Mouse (Mus musculus): ENCODE measurements around the gene Efcab8.
"Not testable (repeated sequence)": the region's sequence is repeated elsewhere in the genome, so short reads cannot be mapped to it uniquely, and the experiment has no call there.

Gene Efcab8

GRCm38 (mm10) chr2:153779394-153779981 lies at the start of gene Efcab8:
Gene Efcab8 (plus strand): TSS chr2:153779931.
- no peak for DNase-seq

DNA sequence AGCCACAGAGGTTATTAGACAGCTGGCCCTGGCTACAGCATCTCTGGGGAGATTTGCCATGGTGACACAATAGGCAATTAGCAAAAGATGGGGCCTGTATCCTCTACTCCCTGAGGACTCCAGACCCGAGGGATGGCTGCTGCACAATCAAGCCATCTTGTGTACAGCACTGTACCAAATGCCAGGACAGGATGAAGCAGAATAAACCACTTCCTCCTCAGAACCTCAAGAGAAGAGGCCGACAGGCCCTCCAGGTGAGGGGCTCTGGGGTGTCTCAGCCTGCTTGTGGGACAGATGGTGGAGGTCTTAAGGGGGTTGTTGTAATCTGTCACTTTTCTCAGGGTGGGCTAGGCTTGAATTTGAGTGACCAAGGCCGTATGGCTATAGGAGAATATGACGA lies 45.7 kb upstream of the Efcab8 start:
- DNase-seq: no peak

- peak; percentile 100 for DNase-seq
Observed at GRCm38 (mm10) chr2:153740500-153741436, 39.0 kb upstream of the Efcab8 start, which contains the start of gene Mapre1. Gene Mapre1 (plus strand): TSS chr2:153741274.

GRCm38 (mm10) chr2:153741437-153742065 lies 38.2 kb upstream of the Efcab8 start:
- DNase-seq: no peak

GRCm38 (mm10) chr2:153747994-153748393 lies 31.7 kb upstream of the Efcab8 start:
- no peak for DNase-seq

DNA sequence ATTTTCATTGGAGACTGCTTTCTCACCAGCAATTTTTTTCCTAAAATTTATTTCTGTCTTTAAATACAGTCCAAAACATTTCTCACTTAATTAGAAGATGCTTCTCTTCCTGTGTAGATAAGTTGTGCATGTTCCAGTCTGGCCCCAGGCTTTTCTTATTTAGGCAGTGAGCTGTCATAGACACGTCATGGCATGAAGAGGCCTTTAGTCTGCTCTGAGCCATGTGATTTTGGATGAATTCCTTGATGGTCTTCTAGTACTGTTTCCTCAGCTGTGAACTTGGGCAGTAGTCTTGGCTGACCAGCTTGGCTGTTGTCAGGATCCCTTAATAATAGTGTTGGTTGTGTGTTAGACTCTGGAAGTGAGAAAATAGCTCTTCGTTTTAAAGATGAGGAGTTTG lies 29.4 kb upstream of the Efcab8 start:
- no peak for DNase-seq

DNA sequence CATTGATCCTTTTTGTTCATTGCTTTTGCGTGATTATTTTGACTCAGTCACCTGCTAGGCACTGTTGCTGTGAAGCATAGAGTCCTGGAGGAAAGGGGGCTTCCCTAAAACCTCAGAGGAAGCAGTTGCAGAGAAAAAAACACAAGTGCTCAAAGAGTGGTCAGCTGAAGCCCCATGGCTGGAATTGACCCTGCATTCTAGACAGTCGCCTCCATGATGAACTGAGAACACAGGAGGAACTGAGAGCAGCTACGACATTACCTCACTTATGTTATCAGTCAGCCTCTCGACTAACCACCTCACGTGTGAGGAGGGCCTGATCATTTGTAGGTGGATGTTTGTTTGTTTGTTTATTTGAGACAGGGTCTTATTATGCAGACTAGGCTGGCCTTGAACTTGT lies 17.6 kb upstream of the Efcab8 start:
- DNase-seq: no peak

- DNase-seq: no peak
Observed at GRCm38 (mm10) chr2:153767484-153767883, 12.2 kb upstream of the Efcab8 start.

DNA sequence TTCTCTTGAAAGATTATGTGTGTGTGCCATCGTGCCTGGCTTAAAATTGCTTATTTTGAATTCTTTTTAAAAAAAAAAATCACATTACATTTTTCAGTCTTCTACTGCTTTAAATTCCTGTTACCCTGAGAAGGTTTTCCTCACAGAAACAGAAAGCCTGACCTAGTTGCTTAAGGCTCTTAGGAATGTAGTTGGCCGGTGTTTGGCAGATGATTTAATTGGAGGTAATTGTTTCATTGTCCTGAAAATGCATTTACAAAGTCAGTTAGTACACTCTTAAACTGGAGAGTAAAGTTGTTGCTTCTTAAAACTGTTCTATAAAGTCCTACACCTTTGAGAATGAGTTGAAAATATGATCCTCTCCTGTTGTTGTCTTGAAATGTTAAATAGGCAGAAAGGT lies 10.8 kb upstream of the Efcab8 start:
- no peak for DNase-seq

DNA sequence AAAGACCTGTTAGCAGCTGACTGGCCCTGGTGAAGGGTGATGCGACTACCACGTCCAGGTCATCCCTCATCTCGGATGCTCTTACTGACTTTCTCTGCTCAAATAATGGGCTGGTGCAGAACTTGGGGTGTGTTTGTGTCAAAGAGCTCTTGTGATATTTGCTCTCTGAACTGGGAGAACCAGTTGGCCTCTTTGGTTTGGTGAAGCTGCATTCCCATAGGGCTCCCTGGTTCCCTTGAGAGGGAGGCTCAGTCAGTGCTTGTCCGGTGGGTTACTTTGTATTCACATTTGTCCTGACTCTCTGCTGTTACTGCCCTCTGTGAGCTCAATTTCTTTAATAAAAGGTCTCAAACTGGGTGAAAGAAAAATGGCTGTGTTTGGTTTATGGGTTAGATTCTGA lies 6.8 kb upstream of the Efcab8 start:
- no peak for DNase-seq

GRCm38 (mm10) chr2:153775472-153775871 lies 4.3 kb upstream of the Efcab8 start:
- DNase-seq: no peak

DNA sequence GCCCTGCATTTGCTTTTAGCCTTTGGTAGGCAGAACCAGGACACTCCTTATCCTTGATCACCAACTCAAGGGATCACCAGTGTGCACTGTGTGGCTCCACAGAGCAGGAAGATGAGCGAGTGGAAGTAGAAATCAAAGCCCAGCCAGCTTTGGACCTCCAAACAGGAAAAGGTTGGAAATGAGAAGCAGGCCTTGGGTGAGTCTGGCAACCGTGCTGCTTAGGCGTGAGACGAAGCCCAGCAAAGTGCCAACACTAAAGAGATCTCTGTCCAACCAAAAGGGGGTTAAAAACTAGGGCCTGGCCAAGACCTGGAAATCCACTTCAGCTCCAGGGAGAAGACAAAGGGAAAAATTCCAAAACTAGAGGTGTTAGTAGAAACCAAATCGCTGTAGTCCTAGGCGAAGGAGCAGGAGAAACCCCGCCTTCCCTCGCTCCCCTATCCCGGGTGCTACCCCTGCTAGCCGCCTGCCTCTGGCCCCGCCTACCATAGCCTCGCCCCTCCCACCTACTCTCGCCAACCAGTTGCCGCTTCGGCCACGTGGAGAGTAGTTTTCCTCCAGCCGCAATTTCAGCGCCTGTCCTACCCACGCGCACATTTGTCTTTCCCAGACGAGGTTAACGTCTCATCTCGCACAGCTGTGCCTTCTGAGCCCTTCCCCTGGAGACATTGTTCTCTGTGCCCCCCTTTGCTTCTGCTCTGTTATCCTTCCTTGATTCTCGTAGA lies 931 bp upstream of the Efcab8 start:
- DNase-seq: peak; percentile 58

DNA sequence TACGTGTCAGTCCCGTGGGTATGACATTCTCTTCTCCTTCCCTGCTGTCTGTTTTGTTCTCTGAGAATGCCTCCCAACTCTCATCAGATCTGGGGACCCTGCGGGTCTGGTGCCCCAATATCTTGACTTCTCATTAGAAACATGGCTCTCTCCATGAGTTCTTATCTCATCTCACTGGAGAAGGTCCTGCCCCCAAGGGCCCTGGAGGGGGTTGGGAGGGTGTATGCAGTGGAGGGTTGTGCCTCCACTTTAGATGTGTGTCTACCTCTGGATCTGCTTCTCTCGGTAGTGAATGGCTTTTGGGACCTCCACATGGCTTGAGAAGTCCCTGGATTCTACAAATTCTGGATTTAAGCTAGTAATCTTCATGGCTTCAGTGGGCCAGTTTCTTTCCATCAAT lies 1.4 kb downstream of the Efcab8 start:
- DNase-seq: no peak

GRCm38 (mm10) chr2:153784668-153785067 lies 4.9 kb downstream of the Efcab8 start:
- DNase-seq: no peak

GRCm38 (mm10) chr2:153793366-153793765 lies 13.6 kb downstream of the Efcab8 start:
- no peak for DNase-seq

DNA sequence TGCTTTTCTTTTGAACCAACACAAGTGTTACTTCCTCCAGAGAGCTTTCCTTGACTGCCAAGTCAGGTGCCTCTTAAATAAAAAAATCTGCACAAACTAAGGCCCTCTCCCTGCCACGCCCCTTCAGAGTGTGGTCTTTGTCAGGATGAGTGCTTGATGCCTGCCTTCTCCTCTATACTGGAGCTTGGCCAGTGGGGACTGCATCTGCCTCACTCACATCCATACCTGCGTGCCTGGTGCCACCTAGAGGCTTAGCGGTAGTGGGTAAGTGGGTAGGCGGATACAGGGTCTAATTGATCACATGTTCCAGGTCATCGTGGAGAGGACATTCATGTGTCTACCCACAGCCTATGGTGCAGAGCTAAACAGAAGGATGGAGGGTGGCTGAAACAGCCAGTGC lies 15.4 kb downstream of the Efcab8 start:
- no peak for DNase-seq

- DNase-seq: peak; percentile 47
Observed at GRCm38 (mm10) chr2:153807464-153807863, 27.7 kb downstream of the Efcab8 start.

GRCm38 (mm10) chr2:153808146-153808545 lies 28.4 kb downstream of the Efcab8 start:
- DNase-seq: no peak

DNA sequence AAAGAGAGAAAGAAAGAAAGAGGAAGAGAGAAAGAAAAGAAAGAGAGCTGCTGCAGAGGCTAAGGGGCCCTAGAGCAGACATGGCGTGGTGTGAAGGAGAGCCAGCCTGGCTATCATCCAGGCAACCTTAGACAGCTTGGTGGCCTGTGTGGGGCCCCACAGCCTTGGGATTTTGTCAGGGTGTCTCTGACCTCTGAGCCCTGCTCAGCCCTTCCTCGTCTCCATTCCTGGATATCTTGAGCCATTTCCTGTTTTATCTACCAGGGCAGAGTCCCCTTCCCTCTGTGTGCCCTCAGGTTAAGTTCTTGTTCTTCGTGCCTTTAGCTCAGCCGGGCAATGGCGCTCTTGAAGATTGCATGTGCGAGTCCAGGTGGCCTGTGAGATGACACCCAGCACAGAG lies 29.1 kb downstream of the Efcab8 start:
- DNase-seq: no peak

DNA sequence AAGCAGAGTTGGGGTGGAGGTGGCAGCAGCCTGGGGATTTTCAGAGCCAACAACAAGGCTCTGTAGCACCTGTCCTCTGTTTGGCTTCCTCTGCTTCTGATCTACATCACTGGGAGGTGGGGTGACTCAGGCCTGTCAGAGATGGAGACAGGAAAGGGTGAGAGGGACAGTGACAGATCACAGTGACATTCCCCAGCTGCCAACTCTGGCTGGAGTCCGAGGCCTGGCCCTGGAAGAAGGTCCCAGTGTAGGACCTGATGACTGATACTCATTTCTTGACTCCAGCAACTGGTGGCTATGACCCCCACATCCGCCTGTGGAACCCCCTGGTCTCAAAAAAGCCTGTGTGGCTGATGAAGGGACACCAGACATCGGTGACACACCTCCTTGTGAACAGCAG lies 30.2 kb downstream of the Efcab8 start:
- no peak for DNase-seq

DNA sequence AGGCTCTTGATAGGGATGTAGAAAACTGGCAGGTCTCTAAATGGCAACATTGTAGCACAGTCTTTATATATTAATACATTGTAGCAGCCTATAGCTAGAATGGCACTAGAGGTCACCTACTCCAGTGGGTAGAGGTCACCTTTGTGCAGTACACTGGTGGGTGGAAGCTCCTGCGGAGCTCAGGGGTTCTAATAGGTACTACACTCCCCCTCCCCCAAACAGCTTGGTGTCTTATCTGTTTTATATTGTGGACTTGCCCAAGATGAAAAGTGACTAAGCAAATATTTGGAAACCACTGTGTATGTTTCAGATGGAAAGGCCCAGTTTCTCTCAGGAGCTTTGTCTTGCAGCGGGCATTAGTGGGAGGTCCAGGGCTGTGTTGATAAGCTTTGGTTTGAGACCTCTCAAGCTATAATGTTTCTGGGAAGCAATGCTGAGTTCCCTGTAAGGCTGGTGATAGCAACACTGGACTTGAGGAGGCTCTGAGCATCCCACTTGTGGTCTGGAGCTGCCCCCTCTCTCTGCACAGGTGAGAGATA lies 42.3 kb downstream of the Efcab8 start:
- DNase-seq: no peak

DNA sequence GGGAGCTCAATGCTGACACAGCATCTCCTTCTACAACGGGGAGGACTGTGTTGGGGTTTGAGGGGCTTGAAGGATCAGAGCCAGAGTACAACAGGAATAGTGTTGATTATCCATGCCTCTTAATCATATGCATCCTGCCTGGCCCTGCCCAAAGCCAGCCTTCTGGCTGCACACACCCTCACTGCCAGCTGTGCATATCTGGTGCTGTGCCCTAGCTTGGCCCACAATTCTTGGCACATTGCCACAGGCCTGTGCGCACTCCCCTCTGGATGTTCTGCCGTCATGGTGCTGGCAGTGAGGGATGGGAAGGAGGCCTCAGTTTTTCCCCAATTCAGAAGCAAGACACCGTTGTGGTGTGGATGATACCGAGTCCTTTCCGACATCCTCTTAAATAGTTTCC lies 44.9 kb downstream of the Efcab8 start:
- DNase-seq: no peak

- DNase-seq: not testable (repeated sequence)
Observed at GRCm38 (mm10) chr2:153825900-153826299, 46.2 kb downstream of the Efcab8 start.
